Mouse (Mus musculus): ENCODE data around the gene Olfr987. TPM values are rescaled to one million over a fixed set of nuclear protein-coding genes. Genes with fewer than 3 reads are reported as not detected.
"Not testable (repeated sequence)": the region's sequence is repeated elsewhere in the genome, so short reads cannot be mapped to it uniquely, and the experiment has no call there.

Gene Olfr987
- not detected in 2 replicates for polyA plus RNA-seq (2014; fragmentation: Nextera tagmentation; extraction: Ambion mirVana)

GRCm38 (mm10) chr2:85339215-85339614 is at the start of gene Olfr987:
Gene Olfr987, minus strand, starts transcription at chr2:85339315.
- H3K9me3 ChIP-seq (ENCODE audit: control insufficient read depth, low read length); H3K4me1 ChIP-seq (ENCODE audit: control insufficient read depth, insufficient read depth, low read length); H3K9ac ChIP-seq (ENCODE audit: low read length); H3K27ac ChIP-seq (replicated peaks; ENCODE audit: low read depth, low read length); H3K4me2 ChIP-seq (ENCODE audit: low read depth, severe bottlenecking); ATAC-seq (ENCODE audit: insufficient number of reproducible peaks, low FRiP score, low TSS enrichment, low read depth); DNase-seq (ENCODE audit: low spot score); H3K27me3 ChIP-seq (ENCODE audit: control insufficient read depth, insufficient read depth, low read length); H3K4me3 ChIP-seq (ENCODE audit: low read depth, low read length); H3K36me3 ChIP-seq (ENCODE audit: control insufficient read depth, insufficient read depth, low read length): not testable (repeated sequence)

DNA sequence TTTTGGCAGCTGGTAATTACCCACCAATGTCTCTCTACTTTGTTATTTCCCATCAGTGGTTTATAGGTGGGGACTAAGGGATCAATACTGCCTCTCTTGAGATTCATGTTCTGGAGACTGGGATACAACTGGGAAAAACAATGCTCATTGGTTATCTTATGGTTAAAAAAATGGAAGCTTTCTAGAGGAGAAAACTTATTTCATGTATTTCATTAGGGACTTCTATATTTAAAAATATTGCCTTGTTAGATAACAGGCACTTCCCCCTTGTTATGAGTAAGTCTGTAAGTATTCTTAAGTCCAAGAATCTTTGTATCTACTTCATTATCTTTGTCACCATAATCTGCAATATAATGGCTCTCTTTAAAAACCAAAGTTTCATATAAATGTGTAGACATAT is 24.0 kb upstream of the Olfr987 start, which contains the start of gene Olfr988:
Olfr988 (minus strand) TSS at position 101 of the 400 bp plus-strand sequence.
- H3K4me2 ChIP-seq (ENCODE audit: low read depth, severe bottlenecking); H3K27ac ChIP-seq (replicated peaks; ENCODE audit: low read depth, low read length); H3K36me3 ChIP-seq (ENCODE audit: control insufficient read depth, insufficient read depth, low read length); H3K9ac ChIP-seq (ENCODE audit: low read length); H3K4me1 ChIP-seq (ENCODE audit: control insufficient read depth, insufficient read depth, low read length); H3K9me3 ChIP-seq (ENCODE audit: control insufficient read depth, low read length); H3K27me3 ChIP-seq (ENCODE audit: control insufficient read depth, insufficient read depth, low read length); DNase-seq (ENCODE audit: low spot score); ATAC-seq (ENCODE audit: insufficient number of reproducible peaks, low FRiP score, low TSS enrichment, low read depth); H3K4me3 ChIP-seq (ENCODE audit: low read depth, low read length): not testable (repeated sequence)

DNA sequence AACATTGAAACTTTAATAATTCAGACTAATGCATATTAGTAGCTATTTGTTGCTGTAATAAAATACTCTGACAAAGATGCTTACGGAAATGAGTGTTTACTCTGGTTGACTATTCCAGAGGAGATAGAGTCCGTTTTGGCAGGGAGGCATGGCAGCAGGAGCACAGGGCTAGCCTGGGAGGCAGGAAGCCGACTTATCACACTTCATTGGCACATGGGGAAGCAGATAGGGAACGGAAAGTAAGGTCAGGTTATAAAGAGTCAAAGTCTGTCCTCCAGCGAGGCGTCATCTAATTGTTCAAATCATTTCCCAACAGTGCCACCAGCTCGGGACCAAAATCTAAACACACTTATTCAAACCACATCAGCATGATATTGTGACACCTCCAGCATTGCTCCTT is 857 bp upstream of the Olfr987 start:
- Histone ChIP-seq H3K4me2 (ENCODE audit: low read depth, severe bottlenecking) (no peak overlapping the region), H3K9ac (ENCODE audit: low read length) (no peak overlapping the region), H3K27me3 (ENCODE audit: control insufficient read depth, insufficient read depth, low read length) (no peaks in the 10 kb centered on the region), H3K27ac (replicated peaks; ENCODE audit: low read depth, low read length) (no peak overlapping the region), H3K4me1 (ENCODE audit: control insufficient read depth, insufficient read depth, low read length) (no peaks in the 10 kb centered on the region), H3K9me3 (ENCODE audit: control insufficient read depth, low read length) (no peaks in the 10 kb centered on the region), H3K36me3 (ENCODE audit: control insufficient read depth, insufficient read depth, low read length) (no peaks in the 10 kb centered on the region), H3K4me3 (ENCODE audit: low read depth, low read length) (no peak overlapping the region)
- DNase-seq (ENCODE audit: low spot score): no peak
- WGBS: 76% methylated on average over 7 of the region's 7 CpGs
- ATAC-seq (ENCODE audit: insufficient number of reproducible peaks, low FRiP score, low TSS enrichment, low read depth): no peak

DNA sequence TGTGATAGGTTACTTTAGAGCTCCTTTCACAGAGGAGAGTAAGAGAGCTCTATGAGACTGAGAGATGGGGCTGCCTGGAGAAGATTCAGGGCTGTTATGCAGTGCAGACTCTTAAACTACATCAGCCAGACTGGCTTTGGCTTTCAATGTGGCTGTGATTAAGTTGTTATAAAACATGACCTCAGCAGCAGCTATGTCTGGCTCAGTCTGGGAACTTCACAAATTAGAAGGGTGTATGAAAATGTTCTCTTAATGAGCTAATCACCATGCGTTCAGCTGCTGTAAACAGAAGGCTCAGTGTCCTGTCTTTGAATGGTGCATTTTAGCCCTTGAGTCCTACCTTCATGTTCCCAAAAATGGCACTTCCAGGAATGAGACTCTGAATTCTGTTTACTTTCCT is 20.0 kb downstream of the Olfr987 start:
- ATAC-seq (ENCODE audit: insufficient number of reproducible peaks, low FRiP score, low TSS enrichment, low read depth) (no peak), DNase-seq (ENCODE audit: low spot score) (no peak)
- WGBS: 47% methylated on average over 1 of the region's 1 CpGs
- Histone ChIP-seq H3K4me3 (ENCODE audit: low read depth, low read length) (no peak overlapping the region), H3K27ac (replicated peaks; ENCODE audit: low read depth, low read length) (no peak overlapping the region), H3K9me3 (ENCODE audit: control insufficient read depth, low read length) (no peaks in the 10 kb centered on the region), H3K4me1 (ENCODE audit: control insufficient read depth, insufficient read depth, low read length) (no peaks in the 10 kb centered on the region), H3K27me3 (ENCODE audit: control insufficient read depth, insufficient read depth, low read length) (no peaks in the 10 kb centered on the region), H3K36me3 (ENCODE audit: control insufficient read depth, insufficient read depth, low read length) (no peaks in the 10 kb centered on the region), H3K9ac (ENCODE audit: low read length) (no peak overlapping the region), H3K4me2 (ENCODE audit: low read depth, severe bottlenecking) (no peak overlapping the region)

- Histone ChIP-seq H3K4me2 (ENCODE audit: low read depth, severe bottlenecking) (no peak overlapping the region), H3K36me3 (ENCODE audit: control insufficient read depth, insufficient read depth, low read length) (no peaks in the 10 kb centered on the region), H3K4me1 (ENCODE audit: control insufficient read depth, insufficient read depth, low read length) (no peaks in the 10 kb centered on the region), H3K4me3 (ENCODE audit: low read depth, low read length) (no peak overlapping the region), H3K9ac (ENCODE audit: low read length) (no peak overlapping the region), H3K9me3 (ENCODE audit: control insufficient read depth, low read length) (no peaks in the 10 kb centered on the region), H3K27ac (replicated peaks; ENCODE audit: low read depth, low read length) (no peak overlapping the region), H3K27me3 (ENCODE audit: control insufficient read depth, insufficient read depth, low read length) (no peaks in the 10 kb centered on the region)
- WGBS: 57% methylated on average over 1 of the region's 1 CpGs
- DNase-seq (ENCODE audit: low spot score): no peak
- no peak for ATAC-seq (ENCODE audit: insufficient number of reproducible peaks, low FRiP score, low TSS enrichment, low read depth)
Measured at GRCm38 (mm10) chr2:85285406-85285805, 53.7 kb downstream of the Olfr987 start.

GRCm38 (mm10) chr2:85284626-85285025 is 54.5 kb downstream of the Olfr987 start:
- Histone ChIP-seq H3K36me3 (ENCODE audit: control insufficient read depth, insufficient read depth, low read length) (no peaks in the 10 kb centered on the region), H3K27ac (replicated peaks; ENCODE audit: low read depth, low read length) (no peak overlapping the region), H3K4me1 (ENCODE audit: control insufficient read depth, insufficient read depth, low read length) (no peaks in the 10 kb centered on the region), H3K27me3 (ENCODE audit: control insufficient read depth, insufficient read depth, low read length) (no peaks in the 10 kb centered on the region), H3K4me2 (ENCODE audit: low read depth, severe bottlenecking) (no peak overlapping the region), H3K9me3 (ENCODE audit: control insufficient read depth, low read length) (no peaks in the 10 kb centered on the region), H3K9ac (ENCODE audit: low read length) (no peak overlapping the region), H3K4me3 (ENCODE audit: low read depth, low read length) (no peak overlapping the region)
- ATAC-seq (ENCODE audit: insufficient number of reproducible peaks, low FRiP score, low TSS enrichment, low read depth) (no peak), DNase-seq (ENCODE audit: low spot score) (no peak)
- 40% methylated on average over 6 of the region's 6 CpGs for WGBS

GRCm38 (mm10) chr2:85283631-85284466 is 55.3 kb downstream of the Olfr987 start:
- no peak overlapping the region for H3K27ac ChIP-seq (replicated peaks; ENCODE audit: low read depth, low read length)
- WGBS: 86% methylated on average over 8 of the region's 8 CpGs
- no peak for ATAC-seq (ENCODE audit: insufficient number of reproducible peaks, low FRiP score, low TSS enrichment, low read depth)
- H3K9me3 ChIP-seq (ENCODE audit: control insufficient read depth, low read length): no peaks in the 10 kb centered on the region
- no peaks in the 10 kb centered on the region for H3K4me1 ChIP-seq (ENCODE audit: control insufficient read depth, insufficient read depth, low read length)
- DNase-seq (ENCODE audit: low spot score): no peak
- no peak overlapping the region for H3K4me3 ChIP-seq (ENCODE audit: low read depth, low read length)
- no peak overlapping the region for H3K4me2 ChIP-seq (ENCODE audit: low read depth, severe bottlenecking)
- no peaks in the 10 kb centered on the region for H3K27me3 ChIP-seq (ENCODE audit: control insufficient read depth, insufficient read depth, low read length)
- no peaks in the 10 kb centered on the region for H3K36me3 ChIP-seq (ENCODE audit: control insufficient read depth, insufficient read depth, low read length)
- H3K9ac ChIP-seq (ENCODE audit: low read length): no peak overlapping the region

- Histone ChIP-seq H3K4me2 (ENCODE audit: low read depth, severe bottlenecking) (no peak overlapping the region), H3K27ac (replicated peaks; ENCODE audit: low read depth, low read length) (no peak overlapping the region), H3K4me3 (ENCODE audit: low read depth, low read length) (no peak overlapping the region), H3K27me3 (ENCODE audit: control insufficient read depth, insufficient read depth, low read length) (no peaks in the 10 kb centered on the region), H3K9me3 (ENCODE audit: control insufficient read depth, low read length) (no peaks in the 10 kb centered on the region), H3K4me1 (ENCODE audit: control insufficient read depth, insufficient read depth, low read length) (no peaks in the 10 kb centered on the region), H3K36me3 (ENCODE audit: control insufficient read depth, insufficient read depth, low read length) (no peaks in the 10 kb centered on the region), H3K9ac (ENCODE audit: low read length) (no peak overlapping the region)
- ATAC-seq (ENCODE audit: insufficient number of reproducible peaks, low FRiP score, low TSS enrichment, low read depth) (no peak), DNase-seq (ENCODE audit: low spot score) (no peak)
- 73% methylated on average over 4 of the region's 4 CpGs for WGBS
Measured at GRCm38 (mm10) chr2:85281023-85281422, 58.1 kb downstream of the Olfr987 start.

Data from limb, embryonic 11.5 days (tissue).